Mouse (Mus musculus) CH12.LX (cell line): ENCODE measurements around the gene Cyp24a1.

Experiments used
- CTCF ChIP-seq, 2 experiments: IDR thresholded peaks in 1 of 2; conservative IDR thresholded peaks in 1 of 2; 2 replicates each; pipeline ENCODE4 v1.5.1; 2011 to 2012; ENCODE audit warnings: low read depth in 2 of 2, low read length in 2 of 2, improper control_type of control experiment in 1 of 2, inconsistent platforms in 1 of 2, mild to moderate bottlenecking in 1 of 2, moderate library complexity in 1 of 2
- MAZ ChIP-seq: IDR thresholded peaks from 2 replicates; pipeline ENCODE4 v1.6.1; 2012; ENCODE audit warnings: low read depth, mild to moderate bottlenecking, inconsistent platforms, low read length, improper control_type of control experiment, moderate library complexity

- TF ChIP-seq CTCF (conservative IDR thresholded peaks at IDR 0.05 in 1 of 2, IDR thresholded peaks at IDR 0.05 in 1 of 2; ENCODE audit: low read depth in 2 of 2, low read length in 2 of 2) (no peak), MAZ (no peak)
Observed at GRCm38 (mm10) chr2:170496154-170496930, 603 bp downstream of the Cyp24a1 start, which contains the start of gene Pfdn4.
